10 mouse cellular contexts compared by ENCODE assay signal in genomic region chr19:55577306-55578042, GRCm38 (mm10).
DNase-seq lines count a peak whose midpoint lies in the region; ATAC-seq and TF ChIP-seq lines count a peak whose summit lies in the region.
"Had no signal": no experiment of that assay in that cellular context is flagged by ENCODE, and none has a peak within 500 bp of the region (broad histone marks: within the 10 kb centered on the region; RNA-seq: fewer than 3 reads in every experiment).

No protein-coding gene starts in this region.

- H3K4me2 ChIP-seq in forebrain, embryonic 11.5 days (ENCODE audit: low read depth, low read length, severe bottlenecking), result no peak overlapping the region
- no peak overlapping the region for H3K4me2 ChIP-seq in forebrain, embryonic 14.5 days (ENCODE audit: low read length)

- H3K9ac ChIP-seq in forebrain, embryonic 11.5 days (ENCODE audit: low read length), result no peak overlapping the region
- H3K9ac ChIP-seq in forebrain, embryonic 14.5 days (ENCODE audit: low read length), result no peak overlapping the region

- H3K27ac ChIP-seq in forebrain, embryonic 11.5 days (ENCODE audit: low read depth, low read length), result 0 out of 2 replicates have a peak overlapping the region, but pooled peaks have one; percentile 48
- no peak overlapping the region for H3K27ac ChIP-seq in forebrain, embryonic 14.5 days (ENCODE audit: low read depth, low read length)
- H3K27ac ChIP-seq: heart, adult 2 months had no signal

- TF ChIP-seq CTCF in G1E (IDR thresholded peaks at IDR 0.05; ENCODE audit: low read depth, low read length), result no peak

- WGBS in forebrain, embryonic 11.5 days, result 86% methylated on average over 25 of the region's 25 CpGs
- 63% methylated on average over 25 of the region's 25 CpGs for WGBS in forebrain, embryonic 14.5 days

- peaks cover 13% of the 10 kb centered on the region for H3K4me1 ChIP-seq in forebrain, embryonic 11.5 days (replicated peaks; ENCODE audit: control insufficient read depth, insufficient read depth, low read length)
- peaks cover 11% of the 10 kb centered on the region for H3K4me1 ChIP-seq in forebrain, embryonic 14.5 days (ENCODE audit: control insufficient read depth, insufficient read depth, low read length)
- peaks cover 28% of the 10 kb centered on the region for H3K4me1 ChIP-seq in G1E (ENCODE audit: insufficient read depth, low read depth, low read length)

- no peak overlapping the region for H3K4me3 ChIP-seq in forebrain, embryonic 11.5 days (ENCODE audit: low read depth, low read length)
- H3K4me3 ChIP-seq in forebrain, embryonic 14.5 days (ENCODE audit: low read depth, low read length), result no peak overlapping the region
- peak overlapping the region; percentile 44; the same call in 1 of the 2 replicates for H3K4me3 ChIP-seq in G1E (ENCODE audit: low read depth, low read length)
- H3K4me3 ChIP-seq: heart, adult 2 months had no signal

- DNase-seq in forebrain, embryonic 11.5 days (ENCODE audit: low spot score), result no peak
- no peak for DNase-seq in forebrain, embryonic 14.5 days (ENCODE audit: low spot score)
- DNase-seq in G1E (ENCODE audit: low spot score), result peak; percentile 18
- peak; percentile 22 for DNase-seq in lung, postnatal 14 days
- no peak for DNase-seq in urinary bladder, adult 18-20 months (ENCODE audit: low spot score in 2 of 2)
- DNase-seq in left cerebral cortex, adult 11 months (ENCODE audit: low spot score), result no peak
- DNase-seq in adipocyte (ENCODE audit: low spot score), result no peak
- DNase-seq: heart, adult 2 months; kidney, adult 11 months had no signal

- no peaks in the 10 kb centered on the region; the same call in 1 of the 2 replicates for H3K27me3 ChIP-seq in forebrain, embryonic 11.5 days (ENCODE audit: control insufficient read depth, insufficient read depth, low read length)
- no peaks in the 10 kb centered on the region for H3K27me3 ChIP-seq in forebrain, embryonic 14.5 days (replicated peaks; ENCODE audit: control insufficient read depth, insufficient read depth, low read length)
- no peaks in the 10 kb centered on the region for H3K27me3 ChIP-seq in G1E (ENCODE audit: insufficient read depth, low read length)

- no peaks in the 10 kb centered on the region for H3K36me3 ChIP-seq in forebrain, embryonic 11.5 days (ENCODE audit: control insufficient read depth, insufficient read depth, low read length)
- no peaks in the 10 kb centered on the region for H3K36me3 ChIP-seq in forebrain, embryonic 14.5 days (ENCODE audit: control insufficient read depth, insufficient read depth, low read length)
- peaks cover 61% of the 10 kb centered on the region for H3K36me3 ChIP-seq in G1E (replicated peaks)

- ATAC-seq in forebrain, embryonic 11.5 days (replicated peaks; ENCODE audit: low FRiP score), result no peak; the same call in 1 of the 2 replicates
- ATAC-seq in forebrain, embryonic 14.5 days, result no peak
- no peak; the same call in 1 of the 2 replicates for ATAC-seq in G1E (ENCODE audit: extremely low read depth, insufficient number of reproducible peaks, low FRiP score, poor library complexity, severe bottlenecking)
- ATAC-seq in granulocyte monocyte progenitor cell, adult 5-6 weeks (replicated peaks; ENCODE audit: poor library complexity, severe bottlenecking), result peak; percentile 82

- no peaks in the 10 kb centered on the region for H3K9me3 ChIP-seq in forebrain, embryonic 11.5 days (ENCODE audit: control insufficient read depth, low read length)
- H3K9me3 ChIP-seq in forebrain, embryonic 14.5 days (replicated peaks; ENCODE audit: control insufficient read depth, low read length), result no peaks in the 10 kb centered on the region
- H3K9me3 ChIP-seq in G1E (replicated peaks), result no peaks in the 10 kb centered on the region

Comparison
In these comparisons a context has a peak if more than half of its experiments do, and no peak if none do; other contexts are left out.
1. DNase-seq: peak in G1E (single experiment) and lung, postnatal 14 days (single experiment); none in forebrain, embryonic 11.5 days (single experiment), forebrain, embryonic 14.5 days (single experiment), urinary bladder, adult 18-20 months (0 of 2), left cerebral cortex, adult 11 months (single experiment) and adipocyte (single experiment).